ENCODE assay signal across 8 mouse cellular contexts in genomic region chrX:35834411-35834810, GRCm38 (mm10). TPM values are rescaled to one million over a fixed set of nuclear protein-coding genes. Genes with fewer than 3 reads are reported as not detected.
DNase-seq lines count a peak whose midpoint lies in the region; ATAC-seq and TF ChIP-seq lines count a peak whose summit lies in the region.
"Not testable (repeated sequence)": the region's sequence is repeated elsewhere in the genome, so short reads cannot be mapped to it uniquely, and the experiment has no call there.

No protein-coding gene starts in this region.

- not testable (repeated sequence) for H3K79me2 ChIP-seq in CH12.LX (replicated peaks; ENCODE audit: control insufficient read depth, extremely low read depth, insufficient read depth, poor library complexity, severe bottlenecking); heart, adult 2 months (replicated peaks; ENCODE audit: control insufficient read depth, insufficient read depth, low read length)

- dilution Hi-C loops in CH12.LX (cut with MboI; ENCODE audit: extremely low pct_ligation_motif_present, extremely low pct_unique_long_range_greater_than_20kb, low sequenced_read_pairs) = not testable (repeated sequence)

- intact Hi-C loops in heart, adult 2 months (cut with DNase I) = loop anchor here (10.0 kb wide), 1 partner anchor 350 kb away; no protein-coding TSS in a partner anchor

- peak; percentile 41 for TF ChIP-seq RAD21 in CH12.LX (IDR thresholded peaks at IDR 0.05; ENCODE audit: low read depth, low read length)

- H3K9me3 ChIP-seq in CH12.LX (replicated peaks; ENCODE audit: low read length); embryonic facial prominence, embryonic 14.5 days (ENCODE audit: control insufficient read depth, low read length); limb, embryonic 10.5 days (replicated peaks); midbrain, postnatal 0 days (ENCODE audit: low read length); stomach, postnatal 0 days (ENCODE audit: control insufficient read depth, low read length): not testable (repeated sequence)

- H3K4me1 ChIP-seq in CH12.LX (ENCODE audit: control insufficient read depth in 1 of 2, insufficient read depth in 2 of 2); embryonic facial prominence, embryonic 14.5 days (ENCODE audit: control insufficient read depth, insufficient read depth, low read length); heart, adult 2 months (ENCODE audit: control insufficient read depth, insufficient read depth, low read length); limb, embryonic 10.5 days; midbrain, postnatal 0 days (ENCODE audit: insufficient read depth, low read length); stomach, postnatal 0 days (replicated peaks; ENCODE audit: control insufficient read depth, insufficient read depth): not testable (repeated sequence)

- TF ChIP-seq CTCF in CH12.LX (conservative IDR thresholded peaks at IDR 0.05 in 1 of 2, IDR thresholded peaks at IDR 0.05 in 1 of 2; ENCODE audit: low read depth in 2 of 2, low read length in 2 of 2) = peak in 1 of 2 experiments; percentile 55; a peak in 2 of 4 replicates
- TF ChIP-seq CTCF in brain, embryonic 14.5 days (IDR thresholded peaks at IDR 0.05; ENCODE audit: borderline replicate concordance, extremely low read depth, insufficient read depth, insufficient read length) = peak; percentile 34; the same call in 1 of the 2 replicates
- peak; percentile 63 for TF ChIP-seq CTCF in heart, adult 2 months (IDR thresholded peaks at IDR 0.05)
- peak; percentile 64 for TF ChIP-seq CTCF in midbrain, postnatal 0 days (IDR thresholded peaks at IDR 0.05)
- TF ChIP-seq CTCF in stomach, postnatal 0 days (IDR thresholded peaks at IDR 0.05; ENCODE audit: low read depth) = peak; percentile 63

- TF ChIP-seq POLR2A in CH12.LX (IDR thresholded peaks at IDR 0.05; ENCODE audit: low read depth, low read length); brain, embryonic 14.5 days (IDR thresholded peaks at IDR 0.05; ENCODE audit: borderline replicate concordance, extremely low read depth, insufficient read depth, insufficient read length, poor library complexity, severe bottlenecking); heart, adult 2 months (IDR thresholded peaks at IDR 0.05; ENCODE audit: insufficient read depth, low read depth, low read length): not testable (repeated sequence)

- in situ Hi-C loops in CH12.LX (cut with MboI; ENCODE audit: low pct_ligation_motif_present, low pct_unique_long_range_greater_than_20kb, low sequenced_read_pairs) = loop anchor here (10.0 kb wide), 1 partner anchor 350 kb away; no protein-coding TSS in a partner anchor

- H3K27me3 ChIP-seq in CH12.LX (replicated peaks); embryonic facial prominence, embryonic 14.5 days (replicated peaks; ENCODE audit: control insufficient read depth, insufficient read depth, low read length); heart, adult 2 months (ENCODE audit: control insufficient read depth, insufficient read depth, low read length); limb, embryonic 10.5 days (ENCODE audit: low read depth, poor library complexity, severe bottlenecking); midbrain, postnatal 0 days (ENCODE audit: insufficient read depth, low read length); stomach, postnatal 0 days (ENCODE audit: control insufficient read depth, insufficient read depth, low read length): not testable (repeated sequence)

- WGBS in embryonic facial prominence, embryonic 14.5 days = 13% methylated on average over 2 of the region's 2 CpGs
- 10% methylated on average over 2 of the region's 2 CpGs for WGBS in heart, adult 2 months
- 0% methylated on average over 2 of the region's 2 CpGs for WGBS in limb, embryonic 10.5 days
- 0% methylated on average over 1 of the region's 2 CpGs for WGBS in midbrain, postnatal 0 days
- 7% methylated on average over 2 of the region's 2 CpGs for WGBS in stomach, postnatal 0 days

- not testable (repeated sequence) for H3K9ac ChIP-seq in CH12.LX (ENCODE audit: insufficient read depth, low read depth); embryonic facial prominence, embryonic 14.5 days (ENCODE audit: low read depth, low read length); heart, adult 2 months (ENCODE audit: low read depth, low read length); midbrain, postnatal 0 days (replicated peaks; ENCODE audit: low read length, poor library complexity, severe bottlenecking); stomach, postnatal 0 days (ENCODE audit: low read length)

- DNase-seq in CH12.LX (ENCODE audit: extremely low read depth) = peak; percentile 26
- DNase-seq in brain, embryonic 14.5 days (ENCODE audit: low read depth) = peak; percentile 2
- DNase-seq in embryonic facial prominence, embryonic 14.5 days (ENCODE audit: low spot score) = peak; percentile 3
- DNase-seq in heart, adult 2 months = peak in 1 of 2 experiments; percentile 7
- peak; percentile 37 for DNase-seq in kidney, adult 9 months
- DNase-seq in limb, embryonic 10.5 days (ENCODE audit: low spot score) = peak; percentile 31
- peak; percentile 34 for DNase-seq in midbrain, postnatal 0 days (ENCODE audit: low spot score)
- DNase-seq in stomach, postnatal 0 days (ENCODE audit: low spot score) = peak; percentile 21

- not testable (repeated sequence) for H3K4me2 ChIP-seq in CH12.LX (ENCODE audit: insufficient read depth, low read depth, poor library complexity, severe bottlenecking); embryonic facial prominence, embryonic 14.5 days (ENCODE audit: low read depth, low read length); midbrain, postnatal 0 days (ENCODE audit: low read depth, low read length, poor library complexity, severe bottlenecking); stomach, postnatal 0 days (replicated peaks; ENCODE audit: low read depth)

- ATAC-seq in embryonic facial prominence, embryonic 14.5 days (ENCODE audit: low read depth); stomach, postnatal 0 days (ENCODE audit: low FRiP score, low TSS enrichment): not testable (repeated sequence)
- peak; percentile 52; the same call in 1 of the 2 replicates for ATAC-seq in midbrain, postnatal 0 days (ENCODE audit: low FRiP score)

- not testable (repeated sequence) for H3K4me3 ChIP-seq in CH12.LX (replicated peaks in 1 of 3; ENCODE audit: low read depth in 2 of 3, low read length in 2 of 3, poor library complexity in 1 of 3); embryonic facial prominence, embryonic 14.5 days (ENCODE audit: low read depth, low read length); heart, adult 2 months; limb, embryonic 10.5 days; midbrain, postnatal 0 days (ENCODE audit: low read depth, low read length); stomach, postnatal 0 days (ENCODE audit: low read depth, low read length)

- TF ChIP-seq EP300 in CH12.LX (IDR thresholded peaks at IDR 0.05; ENCODE audit: low read length); heart, adult 2 months (IDR thresholded peaks at IDR 0.05; ENCODE audit: insufficient read depth, low read depth, low read length); stomach, postnatal 0 days (optimal IDR thresholded peaks at IDR 0.05): not testable (repeated sequence)

- H3K36me3 ChIP-seq in CH12.LX (replicated peaks in 1 of 2; ENCODE audit: control insufficient read depth in 1 of 2, insufficient read depth in 1 of 2, low read length in 1 of 2); embryonic facial prominence, embryonic 14.5 days (ENCODE audit: control insufficient read depth, insufficient read depth, low read length); heart, adult 2 months (ENCODE audit: control insufficient read depth, insufficient read depth, low read length); limb, embryonic 10.5 days; midbrain, postnatal 0 days (ENCODE audit: insufficient read depth, low read length); stomach, postnatal 0 days (ENCODE audit: control insufficient read depth, insufficient read depth, low read length): not testable (repeated sequence)

- not testable (repeated sequence) for H3K27ac ChIP-seq in CH12.LX (ENCODE audit: insufficient read depth, low read depth); embryonic facial prominence, embryonic 14.5 days (replicated peaks; ENCODE audit: low read depth, low read length); heart, adult 2 months; limb, embryonic 10.5 days; midbrain, postnatal 0 days (ENCODE audit: low read depth, low read length); stomach, postnatal 0 days (replicated peaks)

TF ChIP-seq in CH12.LX, 34 proteins besides CTCF, POLR2A, EP300 and RAD21:
- TF ChIP-seq SMC3 (IDR thresholded peaks at IDR 0.05; ENCODE audit: low read depth, low read length) = peak; percentile 21; the same call in 1 of the 2 replicates
- TF ChIP-seq ZNF384 (IDR thresholded peaks at IDR 0.05; ENCODE audit: low read depth, low read length) = peak; percentile 90
TF ChIP-seq in CH12.LX: peak in this region for 2; not testable (repeated sequence) for 32.

RNA-seq across cellular contexts. Expression of gene Dock11, which starts 54.2 kb away (rescaled TPM):
- total RNA-seq in CH12.LX (2012; rRNA removed) = 25.1 and 25.4 TPM in 2 replicates
- total RNA-seq in CH12.LX (2014; rRNA removed) = 47.6 and 61.0 TPM in 2 replicates
- 30.4 and 31.8 TPM in 2 replicates for polyA plus RNA-seq in CH12.LX (2012; ENCODE audit: insufficient read length, low read depth)
- 17.4 and 21.0 TPM in 2 replicates for polyA plus RNA-seq in brain, embryonic 14.5 days (2012; rRNA removed)
- polyA plus RNA-seq in embryonic facial prominence, embryonic 14.5 days (2014; fragmentation: Nextera tagmentation; extraction: Ambion mirVana) = 25.2 and 25.5 TPM in 2 replicates
- total RNA-seq in heart, adult 2 months (2021) = 1 to 10 TPM; 3.7 to 4.6 TPM
- 0.90 and 1.7 TPM in 2 replicates for polyA plus RNA-seq in heart, adult 2 months (2012; rRNA removed)
- polyA plus RNA-seq in limb, embryonic 10.5 days (2016; fragmentation: Nextera tagmentation; extraction: Ambion mirVana) = 15.2 and 15.5 TPM in 2 replicates
- total RNA-seq in midbrain, postnatal 0 days (2014; rRNA removed) = 21.4 and 25.8 TPM in 2 replicates
- polyA plus RNA-seq in midbrain, postnatal 0 days (2015; fragmentation: Nextera tagmentation; extraction: Ambion mirVana) = 4.4 and 5.6 TPM in 2 replicates
- polyA plus RNA-seq in stomach, postnatal 0 days (2015; fragmentation: Nextera tagmentation; extraction: Ambion mirVana) = 5.1 and 5.7 TPM in 2 replicates
